Mouse (Mus musculus): ENCODE measurements around the gene Gm15448. TPM values are rescaled to one million over a fixed set of nuclear protein-coding genes. Genes with fewer than 3 reads are reported as not detected.
"Not testable (repeated sequence)": the region's sequence is repeated elsewhere in the genome, so short reads cannot be mapped to it uniquely, and the experiment has no call there.

Gm15448 gene
- not detected in 2 replicates for polyA plus RNA-seq (2016; fragmentation: Nextera tagmentation; extraction: Ambion mirVana)

- ATAC-seq (ENCODE audit: insufficient number of reproducible peaks, insufficient read depth, low FRiP score, low TSS enrichment); H3K4me2 ChIP-seq (replicated peaks); H3K36me3 ChIP-seq; H3K27me3 ChIP-seq; H3K27ac ChIP-seq; H3K4me1 ChIP-seq; H3K4me3 ChIP-seq; H3K9ac ChIP-seq; H3K9me3 ChIP-seq: not testable (repeated sequence)
- WGBS: 67% methylated on average over 1 of the region's 3 CpGs
These were observed at the start of gene Gm15448 for GRCm38 (mm10) chr7:3825599-3825998. Gene Gm15448, minus strand, starts transcription at chr7:3825687.

GRCm38 (mm10) chr7:3875032-3875431 lies 49.5 kb upstream of the Gm15448 start:
- not testable (repeated sequence) for H3K36me3 ChIP-seq; H3K4me1 ChIP-seq; ATAC-seq (ENCODE audit: insufficient number of reproducible peaks, insufficient read depth, low FRiP score, low TSS enrichment); H3K27ac ChIP-seq; H3K4me3 ChIP-seq; H3K4me2 ChIP-seq (replicated peaks); H3K27me3 ChIP-seq; H3K9ac ChIP-seq; H3K9me3 ChIP-seq
- WGBS: no CpG with 5 or more reads among the region's 1 CpGs

- ATAC-seq (ENCODE audit: insufficient number of reproducible peaks, insufficient read depth, low FRiP score, low TSS enrichment); H3K27ac ChIP-seq; H3K9ac ChIP-seq; H3K27me3 ChIP-seq; H3K4me2 ChIP-seq (replicated peaks); H3K4me3 ChIP-seq; H3K4me1 ChIP-seq; H3K36me3 ChIP-seq; H3K9me3 ChIP-seq: not testable (repeated sequence)
- WGBS: no CpG with 5 or more reads among the region's 2 CpGs
These were observed 19.5 kb upstream of the Gm15448 start, which contains the start of gene Pira2 for GRCm38 (mm10) chr7:3844951-3845350. Gene Pira2, minus strand, starts transcription at chr7:3845051.

- no CpG with 5 or more reads among the region's 1 CpGs for WGBS
- ATAC-seq (ENCODE audit: insufficient number of reproducible peaks, insufficient read depth, low FRiP score, low TSS enrichment); H3K27ac ChIP-seq; H3K36me3 ChIP-seq; H3K4me1 ChIP-seq; H3K9me3 ChIP-seq; H3K9ac ChIP-seq; H3K4me2 ChIP-seq (replicated peaks); H3K27me3 ChIP-seq; H3K4me3 ChIP-seq: not testable (repeated sequence)
These were observed 12.4 kb upstream of the Gm15448 start for GRCm38 (mm10) chr7:3837854-3838253.

GRCm38 (mm10) chr7:3830633-3831032 lies 5.1 kb upstream of the Gm15448 start:
- H3K27me3 ChIP-seq; H3K4me2 ChIP-seq (replicated peaks); H3K4me1 ChIP-seq; H3K9me3 ChIP-seq; H3K4me3 ChIP-seq; H3K9ac ChIP-seq; H3K27ac ChIP-seq; ATAC-seq (ENCODE audit: insufficient number of reproducible peaks, insufficient read depth, low FRiP score, low TSS enrichment); H3K36me3 ChIP-seq: not testable (repeated sequence)

GRCm38 (mm10) chr7:3811912-3812311 lies 13.6 kb downstream of the Gm15448 start:
- H3K9ac ChIP-seq; H3K4me2 ChIP-seq (replicated peaks); H3K36me3 ChIP-seq; H3K9me3 ChIP-seq; H3K4me1 ChIP-seq; H3K4me3 ChIP-seq; H3K27ac ChIP-seq; H3K27me3 ChIP-seq; ATAC-seq (ENCODE audit: insufficient number of reproducible peaks, insufficient read depth, low FRiP score, low TSS enrichment): not testable (repeated sequence)

- H3K4me3 ChIP-seq; H3K4me2 ChIP-seq (replicated peaks): not testable (repeated sequence)
- WGBS: 87% methylated on average over 4 of the region's 4 CpGs
These were observed 22.6 kb downstream of the Gm15448 start for GRCm38 (mm10) chr7:3802935-3803334.

GRCm38 (mm10) chr7:3799940-3800339 lies 25.5 kb downstream of the Gm15448 start:
- not testable (repeated sequence) for H3K4me3 ChIP-seq
- 75% methylated on average over 3 of the region's 3 CpGs for WGBS

More at GRCm38 (mm10) chr7:3802935-3803334, 22.6 kb downstream of the Gm15448 start:
- H3K4me1 ChIP-seq; H3K27me3 ChIP-seq; H3K36me3 ChIP-seq; H3K27ac ChIP-seq; H3K9ac ChIP-seq; ATAC-seq (ENCODE audit: insufficient number of reproducible peaks, insufficient read depth, low FRiP score, low TSS enrichment); H3K9me3 ChIP-seq: not testable (repeated sequence)

GRCm38 (mm10) chr7:3796286-3796685 lies 29.2 kb downstream of the Gm15448 start:
- not testable (repeated sequence) for H3K9ac ChIP-seq; H3K4me1 ChIP-seq; H3K36me3 ChIP-seq; H3K27me3 ChIP-seq; H3K4me3 ChIP-seq; H3K9me3 ChIP-seq; H3K27ac ChIP-seq; H3K4me2 ChIP-seq (replicated peaks); ATAC-seq (ENCODE audit: insufficient number of reproducible peaks, insufficient read depth, low FRiP score, low TSS enrichment)

More at GRCm38 (mm10) chr7:3799940-3800339, 25.5 kb downstream of the Gm15448 start:
- H3K9me3 ChIP-seq; ATAC-seq (ENCODE audit: insufficient number of reproducible peaks, insufficient read depth, low FRiP score, low TSS enrichment); H3K36me3 ChIP-seq; H3K9ac ChIP-seq; H3K27me3 ChIP-seq; H3K27ac ChIP-seq; H3K4me2 ChIP-seq (replicated peaks); H3K4me1 ChIP-seq: not testable (repeated sequence)

Other genes with a start within 250 kb of the Gm15448 start
- 0.22 and 0.23 TPM in 2 replicates for gene Oscar, start 209.5 kb downstream of the Gm15448 start, polyA plus RNA-seq (2016; fragmentation: Nextera tagmentation; extraction: Ambion mirVana)
- gene Ndufa3, start 208.3 kb downstream of the Gm15448 start, polyA plus RNA-seq (2016; fragmentation: Nextera tagmentation; extraction: Ambion mirVana): 367 and 407 TPM in 2 replicates
- gene Tfpt, start 195.8 kb downstream of the Gm15448 start, polyA plus RNA-seq (2016; fragmentation: Nextera tagmentation; extraction: Ambion mirVana): 38.0 and 38.8 TPM in 2 replicates
- gene Prpf31, start 195.7 kb downstream of the Gm15448 start, polyA plus RNA-seq (2016; fragmentation: Nextera tagmentation; extraction: Ambion mirVana): 129 and 130 TPM in 2 replicates
- 65.5 and 66.1 TPM in 2 replicates for gene Cnot3, start 180.4 kb downstream of the Gm15448 start, polyA plus RNA-seq (2016; fragmentation: Nextera tagmentation; extraction: Ambion mirVana)
- 23.4 and 24.6 TPM in 2 replicates for gene Leng1, start 159.8 kb downstream of the Gm15448 start, polyA plus RNA-seq (2016; fragmentation: Nextera tagmentation; extraction: Ambion mirVana)
- gene Tmc4, start 148.1 kb downstream of the Gm15448 start, polyA plus RNA-seq (2016; fragmentation: Nextera tagmentation; extraction: Ambion mirVana): 6.2 and 7.4 TPM in 2 replicates
- gene Tsen34, start 132.8 kb downstream of the Gm15448 start, polyA plus RNA-seq (2016; fragmentation: Nextera tagmentation; extraction: Ambion mirVana): 283 and 284 TPM in 2 replicates
- gene Mboat7, start 132.2 kb downstream of the Gm15448 start, polyA plus RNA-seq (2016; fragmentation: Nextera tagmentation; extraction: Ambion mirVana): 58.3 and 60.8 TPM in 2 replicates
- 1,360 and 1,379 TPM in 2 replicates for gene Rps9, start 121.7 kb downstream of the Gm15448 start, polyA plus RNA-seq (2016; fragmentation: Nextera tagmentation; extraction: Ambion mirVana)
- 0.08 TPM in 1 of 2 replicates, not detected in the other for gene Pirb, start 105.3 kb downstream of the Gm15448 start, polyA plus RNA-seq (2016; fragmentation: Nextera tagmentation; extraction: Ambion mirVana)
- gene Pira2, start 19.4 kb upstream of the Gm15448 start, polyA plus RNA-seq (2016; fragmentation: Nextera tagmentation; extraction: Ambion mirVana): 0.09 and 0.17 TPM in 2 replicates
- not detected in 2 replicates for gene Gm14548, start 72.4 kb upstream of the Gm15448 start, polyA plus RNA-seq (2016; fragmentation: Nextera tagmentation; extraction: Ambion mirVana)
- 0.14 TPM in 1 of 2 replicates, not detected in the other for gene Lilra6, start 89.8 kb upstream of the Gm15448 start, polyA plus RNA-seq (2016; fragmentation: Nextera tagmentation; extraction: Ambion mirVana)
- gene Lair1, start 237.5 kb upstream of the Gm15448 start, polyA plus RNA-seq (2016; fragmentation: Nextera tagmentation; extraction: Ambion mirVana): 0.63 and 0.80 TPM in 2 replicates

Data from embryonic facial prominence, embryonic 12.5 days (tissue).